Mouse (Mus musculus) layer of hippocampus, adult 9-11 months (tissue): Measurements from ENCODE around the gene Nexn.

Experiments used
- DNase-seq: peaks from one replicate; pipeline ENCODE4 v3.0.0; 2022

The Nexn gene

DNA sequence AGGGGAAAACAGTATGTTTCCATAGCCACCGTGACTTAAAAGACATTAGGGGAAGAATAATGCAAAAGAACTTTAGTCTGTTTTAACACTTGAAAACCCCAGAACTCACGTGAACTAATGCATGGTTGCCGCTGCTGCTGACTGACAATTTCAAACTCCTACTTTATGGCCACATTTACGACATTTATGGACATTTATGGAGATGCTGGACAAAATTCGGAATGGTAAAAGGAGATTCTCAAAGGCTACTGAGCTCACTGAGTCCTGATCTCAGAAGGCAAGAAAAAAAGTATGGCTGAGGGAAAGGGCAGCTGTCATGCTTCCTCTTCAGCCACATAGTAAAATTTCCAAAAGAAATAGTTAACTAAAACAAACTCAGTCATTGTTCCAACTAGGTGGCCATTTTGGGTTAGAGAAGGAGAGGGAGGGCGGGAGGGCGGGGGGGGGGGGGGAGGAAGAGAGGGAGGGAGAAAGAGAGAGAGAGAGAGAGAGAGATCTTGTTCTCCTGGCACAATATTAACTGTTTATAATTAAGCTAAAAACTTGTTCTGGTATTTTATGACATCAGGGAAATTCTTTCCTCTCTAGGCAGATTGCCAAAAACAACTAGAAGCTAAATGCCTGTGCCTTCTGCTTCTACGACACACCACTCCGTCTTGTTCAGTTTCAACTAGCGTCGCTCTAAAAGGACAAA is 73.8 kb downstream of the Nexn start:
- no peak for DNase-seq

DNA sequence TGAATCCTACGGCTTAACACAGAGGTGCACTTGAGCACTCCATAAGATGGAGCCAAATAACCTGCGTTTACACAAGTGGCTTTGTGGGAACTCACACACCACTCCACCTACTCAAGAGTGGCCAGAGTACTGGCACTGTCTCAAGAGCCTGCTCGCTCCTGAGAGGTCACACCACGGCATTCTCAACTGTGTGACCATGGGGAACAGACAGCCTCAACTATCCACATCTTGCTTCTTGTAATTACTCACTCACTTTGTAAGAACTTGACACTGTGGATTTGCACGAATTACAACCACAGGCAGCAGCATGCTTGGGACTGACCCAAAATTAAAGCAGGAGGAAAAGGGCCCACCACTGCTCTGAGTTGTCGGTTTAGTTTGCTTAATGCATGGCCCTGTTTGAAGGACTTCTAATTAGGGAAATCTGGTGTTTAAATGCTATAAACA is 74.3 kb downstream of the Nexn start:
- no peak for DNase-seq

DNA sequence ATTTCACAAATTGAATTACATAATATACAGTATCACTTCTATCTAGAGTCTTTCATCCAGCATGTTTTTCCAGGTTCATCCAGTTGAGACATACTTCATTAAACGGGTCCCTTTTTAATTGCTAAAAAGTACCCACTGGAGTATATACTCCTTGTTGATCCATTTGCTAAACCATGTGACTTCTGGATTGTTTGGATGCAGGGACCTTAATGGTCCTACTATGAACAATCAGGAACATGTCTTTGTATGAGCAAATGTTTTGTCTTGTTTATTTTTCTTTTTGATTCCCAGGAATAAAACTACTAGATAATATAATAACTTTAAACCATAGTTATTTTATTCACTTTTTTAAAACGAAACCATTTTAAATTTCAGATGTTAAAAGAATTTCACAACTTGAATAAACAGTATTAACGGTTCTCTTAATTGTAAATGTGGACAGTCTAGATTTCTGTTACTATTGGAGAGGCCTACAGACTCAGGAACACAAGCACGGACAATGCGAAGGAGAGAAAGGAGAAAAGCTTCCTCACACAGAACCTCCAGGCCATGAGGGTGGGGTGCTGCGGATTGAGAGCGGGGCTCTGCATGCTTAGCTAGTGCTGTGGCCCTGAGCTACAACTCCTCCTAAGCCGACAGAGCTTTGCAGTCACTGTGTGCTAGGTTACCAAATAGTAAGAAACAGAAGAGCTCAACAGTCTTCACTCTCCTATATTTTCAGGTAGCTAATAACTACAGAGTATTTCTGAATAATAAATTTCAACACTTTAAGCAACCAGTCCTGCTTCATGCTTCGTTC is 75.3 kb downstream of the Nexn start:
- no peak for DNase-seq

- DNase-seq: no peak
These were observed 76.8 kb downstream of the Nexn start for GRCm38 (mm10) chr3:152189306-152189705.
